Mouse (Mus musculus) skeletal muscle tissue, adult 2 months (tissue): ENCODE data around the gene Tmem50b.
"Not testable (repeated sequence)": the region's sequence is repeated elsewhere in the genome, so short reads cannot be mapped to it uniquely, and the experiment has no call there.

Experiments used
- DNase-seq: peaks from one replicate; pipeline ENCODE4 v3.0.0-alpha.2; 2012; ENCODE audit warnings: low read depth, low spot score

The Tmem50b gene

GRCm38 (mm10) chr16:91538513-91538912 is 59.1 kb downstream of the Tmem50b start:
- DNase-seq, result no peak

GRCm38 (mm10) chr16:91538051-91538450 is 59.5 kb downstream of the Tmem50b start:
- DNase-seq, result no peak

- no peak for DNase-seq
These were observed 60.5 kb downstream of the Tmem50b start for GRCm38 (mm10) chr16:91537065-91537464.

GRCm38 (mm10) chr16:91536372-91536771 is 61.2 kb downstream of the Tmem50b start:
- no peak for DNase-seq

GRCm38 (mm10) chr16:91534888-91535287 is 62.7 kb downstream of the Tmem50b start:
- DNase-seq, result no peak

- peak; percentile 95 for DNase-seq
These were observed 63.1 kb downstream of the Tmem50b start for GRCm38 (mm10) chr16:91534477-91534876.

- no peak for DNase-seq
These were observed 64.3 kb downstream of the Tmem50b start for GRCm38 (mm10) chr16:91533097-91534001.

GRCm38 (mm10) chr16:91532429-91532828 is 65.2 kb downstream of the Tmem50b start:
- DNase-seq, result no peak

GRCm38 (mm10) chr16:91531856-91532255 is 65.7 kb downstream of the Tmem50b start:
- DNase-seq, result no peak

GRCm38 (mm10) chr16:91530830-91531229 is 66.8 kb downstream of the Tmem50b start:
- not testable (repeated sequence) for DNase-seq

GRCm38 (mm10) chr16:91528578-91528977 is 69.0 kb downstream of the Tmem50b start:
- DNase-seq, result no peak

GRCm38 (mm10) chr16:91527500-91527899 is 70.1 kb downstream of the Tmem50b start:
- DNase-seq, result no peak

- no peak for DNase-seq
These were observed 70.5 kb downstream of the Tmem50b start for GRCm38 (mm10) chr16:91527051-91527450.

- no peak for DNase-seq
These were observed 71.3 kb downstream of the Tmem50b start for GRCm38 (mm10) chr16:91526274-91526673.
